Mouse (Mus musculus): ENCODE results near the gene Hs6st3.

DNA sequence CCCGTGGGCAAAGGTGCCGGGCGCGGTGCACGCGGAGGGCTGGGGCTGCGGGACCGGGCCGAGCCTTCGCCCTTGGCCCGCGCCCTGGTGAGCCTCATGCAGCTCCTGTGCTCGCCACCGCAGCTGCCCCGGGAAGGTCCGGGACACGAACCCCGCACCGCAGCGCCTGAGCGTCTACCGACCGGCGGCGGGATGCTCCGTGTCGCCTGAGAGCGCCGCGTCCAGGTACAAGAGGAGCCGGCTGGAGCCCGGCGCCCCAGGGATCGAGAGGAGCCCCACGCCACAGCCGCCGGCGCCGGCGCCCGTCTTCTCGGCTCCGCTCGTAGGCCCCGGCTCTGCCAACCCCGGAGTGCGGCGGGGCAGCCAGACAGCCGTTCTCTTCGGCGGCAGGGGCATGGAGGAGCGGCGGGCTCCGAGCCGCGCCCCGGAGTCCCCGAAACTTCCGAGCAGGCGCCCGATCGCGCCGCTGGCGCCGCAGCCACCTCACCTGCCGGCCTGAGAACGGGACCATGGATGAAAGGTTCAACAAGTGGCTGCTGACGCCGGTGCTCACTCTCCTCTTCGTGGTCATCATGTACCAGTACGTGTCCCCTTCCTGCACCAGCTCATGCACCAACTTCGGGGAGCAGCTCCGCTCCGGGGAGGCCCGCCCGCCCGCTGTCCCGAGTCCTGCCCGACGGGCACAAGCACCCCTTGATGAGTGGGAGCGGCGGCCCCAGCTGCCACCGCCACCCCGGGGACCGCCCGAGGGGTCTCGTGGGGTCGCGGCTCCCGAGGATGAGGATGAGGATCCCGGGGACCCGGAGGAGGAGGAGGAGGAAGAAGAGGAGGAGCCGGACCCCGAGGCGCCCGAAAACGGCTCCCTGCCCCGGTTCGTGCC lies at the start of gene Hs6st3:
- TF ChIP-seq EP300 (IDR thresholded peaks at IDR 0.05; ENCODE audit: low read length) (no peak), POLR2A (IDR thresholded peaks at IDR 0.05; ENCODE audit: low read depth, low read length) (no peak), ZNF384 (IDR thresholded peaks at IDR 0.05; ENCODE audit: low read depth, low read length) (no peak), CTCF (conservative IDR thresholded peaks at IDR 0.05 in 1 of 2, IDR thresholded peaks at IDR 0.05 in 1 of 2; ENCODE audit: low read depth in 2 of 2, low read length in 2 of 2) (no peak), ZKSCAN1 (IDR thresholded peaks at IDR 0.05; ENCODE audit: borderline replicate concordance, low read depth, low read length) (no peak), JUND (conservative IDR thresholded peaks at IDR 0.05; ENCODE audit: low read depth, low read length) (no peak), MXI1 (IDR thresholded peaks at IDR 0.05; ENCODE audit: low read depth, low read length) (no peak), TBP (conservative IDR thresholded peaks at IDR 0.05; ENCODE audit: low read depth, low read length) (no peak), MAZ (IDR thresholded peaks at IDR 0.05; ENCODE audit: low read depth, low read length) (no peak), ZMIZ1 (IDR thresholded peaks at IDR 0.05; ENCODE audit: low read depth, low read length) (no peak), UBTF (IDR thresholded peaks at IDR 0.05; ENCODE audit: low read depth, low read length) (no peak)
